ENCODE assay signal across 27 mouse cellular contexts in the genomic region with DNA sequence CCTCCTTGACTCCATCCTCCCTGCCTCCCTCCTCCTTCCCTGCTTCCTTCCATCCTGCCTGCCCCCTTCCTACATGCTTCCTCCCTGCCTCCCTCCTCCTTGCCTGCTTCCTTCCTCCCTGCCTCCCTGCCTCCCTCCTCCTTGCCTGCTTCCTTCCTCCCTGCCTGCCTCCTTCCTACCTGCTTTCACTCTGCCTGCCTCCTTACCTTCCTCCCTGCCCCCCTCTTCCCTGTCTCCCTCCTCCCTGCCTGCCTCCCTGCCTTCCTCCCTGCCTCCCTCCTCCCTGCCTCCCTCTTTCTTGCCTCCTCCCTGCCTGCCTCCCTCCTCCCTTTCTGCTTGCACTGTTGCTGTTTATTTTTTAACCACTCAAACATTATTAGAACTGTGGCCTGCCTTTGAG. TPM values are rescaled to one million over a fixed set of nuclear protein-coding genes. Genes with fewer than 3 reads are reported as not detected.
DNase-seq lines count a peak whose midpoint lies in the region; ATAC-seq and TF ChIP-seq lines count a peak whose summit lies in the region.
"Had no signal": no experiment of that assay in that cellular context is flagged by ENCODE, and none has a peak within 500 bp of the region (broad histone marks: within the 10 kb centered on the region; RNA-seq: fewer than 3 reads in every experiment).

No protein-coding gene starts in this region.

- no peaks in the 10 kb centered on the region for H3K79me2 ChIP-seq in CH12.LX (replicated peaks; ENCODE audit: control insufficient read depth, extremely low read depth, insufficient read depth, poor library complexity, severe bottlenecking)

- no peak for TF ChIP-seq EP300 in CH12.LX (IDR thresholded peaks at IDR 0.05; ENCODE audit: low read length)

- no peak for ATAC-seq in kidney, embryonic 14.5 days (ENCODE audit: low FRiP score, low TSS enrichment)
- ATAC-seq: inflammation-experienced regulatory T-cells, adult 6 months had no signal

- TF ChIP-seq CTCF in kidney, adult 2 months (conservative IDR thresholded peaks at IDR 0.05; ENCODE audit: insufficient read depth, insufficient read length, low read depth, low read length) = no peak
- TF ChIP-seq CTCF in CH12.LX (conservative IDR thresholded peaks at IDR 0.05 in 1 of 2, IDR thresholded peaks at IDR 0.05 in 1 of 2; ENCODE audit: low read depth in 2 of 2, low read length in 2 of 2) = no peak
- TF ChIP-seq CTCF in brain, embryonic 14.5 days (IDR thresholded peaks at IDR 0.05; ENCODE audit: borderline replicate concordance, extremely low read depth, insufficient read depth, insufficient read length) = no peak

- dilution Hi-C loops in CH12.LX (cut with MboI; ENCODE audit: extremely low pct_ligation_motif_present, extremely low pct_unique_long_range_greater_than_20kb, low sequenced_read_pairs) = no loop called here

- no peaks in the 10 kb centered on the region for H3K9me3 ChIP-seq in kidney, embryonic 14.5 days (ENCODE audit: control insufficient read depth, low read length)
- H3K9me3 ChIP-seq in CH12.LX (replicated peaks; ENCODE audit: low read length) = no peaks in the 10 kb centered on the region
- H3K9me3 ChIP-seq: embryonic facial prominence, embryonic 13.5 days; hindbrain, embryonic 10.5 days; midbrain, embryonic 12.5 days; neural tube, embryonic 13.5 days had no signal

- no peaks in the 10 kb centered on the region for H3K27me3 ChIP-seq in kidney, adult 2 months (replicated peaks; ENCODE audit: control insufficient read depth, insufficient read depth, low read length)
- no peaks in the 10 kb centered on the region for H3K27me3 ChIP-seq in kidney, embryonic 14.5 days (ENCODE audit: control insufficient read depth, insufficient read depth, low read length)
- no peaks in the 10 kb centered on the region for H3K27me3 ChIP-seq in CH12.LX (replicated peaks)
- H3K27me3 ChIP-seq: embryonic facial prominence, embryonic 13.5 days; midbrain, embryonic 12.5 days; neural tube, embryonic 13.5 days had no signal

- TF ChIP-seq POLR2A in kidney, adult 2 months (IDR thresholded peaks at IDR 0.05; ENCODE audit: low read depth, low read length) = no peak
- no peak for TF ChIP-seq POLR2A in CH12.LX (IDR thresholded peaks at IDR 0.05; ENCODE audit: low read depth, low read length)
- TF ChIP-seq POLR2A in brain, embryonic 14.5 days (IDR thresholded peaks at IDR 0.05; ENCODE audit: borderline replicate concordance, extremely low read depth, insufficient read depth, insufficient read length, poor library complexity, severe bottlenecking) = no peak

- no peaks in the 10 kb centered on the region for H3K36me3 ChIP-seq in kidney, adult 2 months (ENCODE audit: control insufficient read depth, insufficient read depth, low read length)
- no peaks in the 10 kb centered on the region for H3K36me3 ChIP-seq in kidney, embryonic 14.5 days (ENCODE audit: control insufficient read depth, insufficient read depth, low read length)
- H3K36me3 ChIP-seq in CH12.LX (replicated peaks in 1 of 2; ENCODE audit: control insufficient read depth in 1 of 2, insufficient read depth in 1 of 2, low read length in 1 of 2) = no peaks in the 10 kb centered on the region
- H3K36me3 ChIP-seq: embryonic facial prominence, embryonic 13.5 days; hindbrain, embryonic 10.5 days; midbrain, embryonic 12.5 days; neural tube, embryonic 13.5 days had no signal

- TF ChIP-seq RAD21 in CH12.LX (IDR thresholded peaks at IDR 0.05; ENCODE audit: low read depth, low read length) = no peak

- H3K4me2 ChIP-seq in kidney, embryonic 14.5 days (replicated peaks; ENCODE audit: low read depth, low read length) = no peak overlapping the region
- peak overlapping the region; percentile 45; the same call in 1 of the 2 replicates for H3K4me2 ChIP-seq in CH12.LX (ENCODE audit: insufficient read depth, low read depth, poor library complexity, severe bottlenecking)
- H3K4me2 ChIP-seq: embryonic facial prominence, embryonic 13.5 days; heart, embryonic 11.5 days; midbrain, embryonic 12.5 days; neural tube, embryonic 13.5 days had no signal

- intact Hi-C loops in heart, postnatal 25 days (cut with DNase I) = no loop called here

- no peak overlapping the region for H3K9ac ChIP-seq in kidney, embryonic 14.5 days (ENCODE audit: low read depth, low read length)
- no peak overlapping the region for H3K9ac ChIP-seq in CH12.LX (ENCODE audit: insufficient read depth, low read depth)
- H3K9ac ChIP-seq: embryonic facial prominence, embryonic 13.5 days; midbrain, embryonic 12.5 days; neural tube, embryonic 13.5 days had no signal

- peak; percentile 66 for DNase-seq in heart, adult 11 months
- no peak for DNase-seq in heart, postnatal 25 days (ENCODE audit: low spot score)
- DNase-seq in kidney, adult 2 months = peak; percentile 27
- no peak for DNase-seq in CH12.LX (ENCODE audit: extremely low read depth)
- peak; percentile 47 for DNase-seq in brain, embryonic 14.5 days (ENCODE audit: low read depth)
- no peak for DNase-seq in ovary, adult 18-20 months (ENCODE audit: low spot score)
- DNase-seq: adrenal gland, postnatal 10 days; B cell, adult 2 months; cerebellum, adult 8-10 months; cerebellum, postnatal 36 days; embryo, embryonic 11 days; gastrocnemius, postnatal 10 days; kidney, postnatal 14 days; lung, postnatal 4 days; right cerebral cortex, adult 18-20 months; right cerebral cortex, postnatal 4 days; thymus, postnatal 14 days had no signal

- no peaks in the 10 kb centered on the region for H3K4me1 ChIP-seq in kidney, adult 2 months (ENCODE audit: control insufficient read depth, insufficient read depth, low read length)
- no peaks in the 10 kb centered on the region for H3K4me1 ChIP-seq in kidney, embryonic 14.5 days (ENCODE audit: control insufficient read depth, insufficient read depth, low read length)
- peaks cover 4 to 8% of the 10 kb centered on the region in 2 experiments for H3K4me1 ChIP-seq in CH12.LX (ENCODE audit: control insufficient read depth in 1 of 2, insufficient read depth in 2 of 2)
- H3K4me1 ChIP-seq: embryonic facial prominence, embryonic 13.5 days; midbrain, embryonic 12.5 days had no signal

- H3K4me3 ChIP-seq in kidney, adult 2 months (ENCODE audit: insufficient read depth, low read depth, low read length) = no peak overlapping the region
- no peak overlapping the region for H3K4me3 ChIP-seq in kidney, embryonic 14.5 days (ENCODE audit: low read length)
- peak overlapping the region in 1 of 3 experiments; percentile 40 for H3K4me3 ChIP-seq in CH12.LX (replicated peaks in 1 of 3; ENCODE audit: low read depth in 2 of 3, low read length in 2 of 3, poor library complexity in 1 of 3)
- H3K4me3 ChIP-seq: embryonic facial prominence, embryonic 13.5 days; erythroblast, embryonic 14.5 days; hindbrain, embryonic 10.5 days; layer of hippocampus, adult 2 months; midbrain, embryonic 12.5 days; myocyte; neural tube, embryonic 13.5 days had no signal

- in situ Hi-C loops in CH12.LX (cut with MboI; ENCODE audit: low pct_ligation_motif_present, low pct_unique_long_range_greater_than_20kb, low sequenced_read_pairs) = no loop called here

- H3K27ac ChIP-seq in kidney, adult 2 months (ENCODE audit: insufficient read depth, low read depth, low read length) = no peak overlapping the region
- H3K27ac ChIP-seq in kidney, embryonic 14.5 days (ENCODE audit: low read depth, low read length) = no peak overlapping the region
- no peak overlapping the region for H3K27ac ChIP-seq in CH12.LX (ENCODE audit: insufficient read depth, low read depth)
- H3K27ac ChIP-seq: embryonic facial prominence, embryonic 13.5 days; hindbrain, embryonic 10.5 days; layer of hippocampus, adult 2 months; midbrain, embryonic 12.5 days; neural tube, embryonic 13.5 days had no signal

TF ChIP-seq in CH12.LX, 34 proteins besides CTCF, POLR2A, EP300 and RAD21:
- TF ChIP-seq MXI1 (IDR thresholded peaks at IDR 0.05; ENCODE audit: low read depth, low read length) (no peak), ZKSCAN1 (IDR thresholded peaks at IDR 0.05; ENCODE audit: borderline replicate concordance, low read depth, low read length) (no peak), BHLHE40 (IDR thresholded peaks at IDR 0.05; ENCODE audit: low read depth, low read length) (no peak), JUN (IDR thresholded peaks at IDR 0.05; ENCODE audit: insufficient read depth, low read depth, low read length) (no peak), TBP (conservative IDR thresholded peaks at IDR 0.05; ENCODE audit: low read depth, low read length) (no peak), MEF2A (IDR thresholded peaks at IDR 0.05; ENCODE audit: borderline replicate concordance, low read depth, low read length) (no peak), SMC3 (IDR thresholded peaks at IDR 0.05; ENCODE audit: low read depth, low read length) (no peak), ETS1 (conservative IDR thresholded peaks at IDR 0.05; ENCODE audit: low read depth, low read length) (no peak), MAZ (IDR thresholded peaks at IDR 0.05; ENCODE audit: low read depth, low read length) (no peak), UBTF (IDR thresholded peaks at IDR 0.05; ENCODE audit: low read depth, low read length) (no peak), CHD2 (IDR thresholded peaks at IDR 0.05; ENCODE audit: low read length) (no peak), ZC3H11A (IDR thresholded peaks at IDR 0.05; ENCODE audit: low read depth, low read length) (no peak), ZNF384 (IDR thresholded peaks at IDR 0.05; ENCODE audit: low read depth, low read length) (no peak), ZMIZ1 (IDR thresholded peaks at IDR 0.05; ENCODE audit: low read depth, low read length) (no peak), PAX5 (IDR thresholded peaks at IDR 0.05; ENCODE audit: low read length) (no peak)

RNA-seq across cellular contexts. Expression of a gene that starts 54.2 kb away (rescaled TPM):
- total RNA-seq in heart, postnatal 25 days (2021) = 10 to 100 TPM; 21.0 to 26.9 TPM
- polyA plus RNA-seq in kidney, adult 2 months (2012; rRNA removed) = 11.5 and 11.8 TPM in 2 replicates
- 33.2 and 36.0 TPM in 2 replicates for polyA plus RNA-seq in kidney, embryonic 14.5 days (2014; fragmentation: Nextera tagmentation; extraction: Ambion mirVana)
- total RNA-seq in CH12.LX (2012; rRNA removed) (11.8 and 11.9 TPM in 2 replicates), CH12.LX (2014; rRNA removed) (14.1 TPM in 2 replicates)
- 10.8 and 13.3 TPM in 2 replicates for polyA plus RNA-seq in CH12.LX (2012; ENCODE audit: insufficient read length, low read depth)
- polyA plus RNA-seq in brain, embryonic 14.5 days (2012; rRNA removed) = 34.8 and 44.2 TPM in 2 replicates

Comparison
In these comparisons a context has a peak if more than half of its experiments do, and no peak if none do; other contexts are left out.
1. DNase-seq: peak in heart, adult 11 months (single experiment), kidney, adult 2 months (single experiment) and brain, embryonic 14.5 days (single experiment); none in heart, postnatal 25 days (single experiment), CH12.LX (single experiment) and ovary, adult 18-20 months (single experiment).